In the genomic region with DNA sequence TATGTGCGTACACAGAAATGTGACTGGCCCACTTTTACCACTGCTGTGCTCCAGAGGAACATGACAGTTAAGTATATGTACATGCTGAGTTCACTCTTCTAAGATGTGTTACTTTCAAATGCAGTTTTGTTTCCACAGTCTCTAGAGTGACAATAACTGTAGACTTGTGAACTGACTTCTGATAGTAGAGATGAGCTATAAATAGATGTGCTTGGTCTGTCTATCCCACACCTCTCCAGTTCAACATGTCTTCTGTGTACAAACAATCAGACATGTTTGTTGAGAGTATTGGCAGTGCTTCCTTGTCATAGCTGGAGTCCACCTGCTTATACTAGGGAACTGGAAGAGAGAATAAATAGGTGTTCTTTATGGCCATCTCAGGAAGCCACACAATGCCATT, we compare ENCODE assay signal across 19 mouse cellular contexts.
"Had no signal": no experiment of that assay in that cellular context is flagged by ENCODE, and none has a peak within 500 bp of the region (broad histone marks: within the 10 kb centered on the region; RNA-seq: fewer than 3 reads in every experiment).

No protein-coding gene starts in this region.

- DNase-seq: lung, adult 18-20 months; lung, embryonic 14.5 days; lung, postnatal 10 days; lung, postnatal 4 days; midbrain, embryonic 14.5 days; retina, postnatal 1 day; right cerebral cortex, adult 18-20 months; right cerebral cortex, postnatal 25 days; right cerebral cortex, postnatal 4 days; spleen, adult 18-20 months; thymus, adult 18-20 months; thymus, postnatal 14 days; thymus, postnatal 36 days had no signal

- H3K9me3 ChIP-seq: midbrain, embryonic 10.5 days; midbrain, embryonic 12.5 days; neural tube, embryonic 13.5 days; neural tube, embryonic 15.5 days had no signal

- H3K4me2 ChIP-seq: lung, embryonic 14.5 days; midbrain, embryonic 12.5 days; neural tube, embryonic 13.5 days; neural tube, embryonic 15.5 days had no signal

- H3K27me3 ChIP-seq: midbrain, embryonic 12.5 days; neural tube, embryonic 13.5 days; neural tube, embryonic 15.5 days had no signal

- H3K4me1 ChIP-seq: neural tube, embryonic 13.5 days; neural tube, embryonic 15.5 days had no signal

- H3K4me3 ChIP-seq: midbrain, embryonic 10.5 days; midbrain, embryonic 12.5 days; myocyte; neural tube, embryonic 13.5 days; neural tube, embryonic 15.5 days had no signal

- H3K9ac ChIP-seq: lung, embryonic 14.5 days; midbrain, embryonic 12.5 days; neural tube, embryonic 13.5 days; neural tube, embryonic 15.5 days had no signal

- H3K27ac ChIP-seq: midbrain, embryonic 10.5 days; midbrain, embryonic 12.5 days; neural tube, embryonic 13.5 days; neural tube, embryonic 15.5 days had no signal

- ATAC-seq: midbrain, embryonic 16.5 days had no signal
